ENCODE assay signal across 23 mouse cellular contexts in the genomic region with DNA sequence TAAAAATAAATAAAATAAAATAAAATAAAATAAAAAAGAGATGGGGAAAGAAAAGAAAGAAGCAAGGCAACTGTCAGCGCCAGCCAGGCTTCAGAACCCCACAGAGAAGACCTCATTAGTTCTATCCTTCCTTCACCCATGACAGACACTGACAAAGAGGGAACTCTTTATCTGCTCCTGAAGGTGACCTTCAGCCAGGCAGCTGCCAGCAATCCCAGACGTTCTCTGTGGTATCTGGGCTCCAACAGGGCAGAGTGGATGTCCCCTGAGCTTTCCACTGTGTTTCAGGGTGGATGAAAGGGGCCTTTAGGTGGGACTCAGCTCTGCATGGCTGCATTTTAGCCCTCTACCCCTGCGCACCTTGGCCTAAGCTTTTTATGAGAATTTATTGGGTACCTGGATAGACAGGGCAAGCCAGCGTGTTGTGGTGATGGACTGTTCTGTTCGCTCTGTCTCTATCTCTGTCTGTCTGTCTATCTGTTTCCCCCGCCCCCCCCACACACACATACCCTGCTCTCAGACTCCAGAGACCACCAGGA. TPM values are rescaled to one million over a fixed set of nuclear protein-coding genes. Genes with fewer than 3 reads are reported as not detected.
A peak's percentile ranks its signal among the peaks of the same experiment; 100 is the strongest.
DNase-seq lines count a peak whose midpoint lies in the region; ATAC-seq and TF ChIP-seq lines count a peak whose summit lies in the region.
"Had no signal": no experiment of that assay in that cellular context is flagged by ENCODE, and none has a peak within 500 bp of the region (broad histone marks: within the 10 kb centered on the region; RNA-seq: fewer than 3 reads in every experiment).

No protein-coding gene starts in this region.

- TF ChIP-seq POLR2A in kidney, adult 2 months (IDR thresholded peaks at IDR 0.05; ENCODE audit: low read depth, low read length), result no peak

- H3K9ac ChIP-seq in heart, embryonic 13.5 days, result peak overlapping the region; percentile 69
- H3K9ac ChIP-seq: forebrain, embryonic 15.5 days; kidney, embryonic 15.5 days; liver, postnatal 0 days; midbrain, embryonic 13.5 days; neural tube, embryonic 12.5 days; stomach, embryonic 15.5 days had no signal

- H3K4me2 ChIP-seq in heart, embryonic 13.5 days, result no peak overlapping the region
- H3K4me2 ChIP-seq: forebrain, embryonic 15.5 days; kidney, embryonic 15.5 days; liver, embryonic 11.5 days; midbrain, embryonic 13.5 days; neural tube, embryonic 12.5 days; stomach, embryonic 15.5 days had no signal

- peaks cover 44% of the 10 kb centered on the region for H3K4me1 ChIP-seq in heart, embryonic 13.5 days
- H3K4me1 ChIP-seq in brown adipose tissue, adult 24 weeks (ENCODE audit: control insufficient read depth, insufficient read depth, insufficient read length, low read length), result peaks cover 10% of the 10 kb centered on the region
- H3K4me1 ChIP-seq in embryonic facial prominence, embryonic 10.5 days, result peaks cover 36% of the 10 kb centered on the region
- peaks cover 2% of the 10 kb centered on the region; the same call in 1 of the 2 replicates for H3K4me1 ChIP-seq in kidney, adult 2 months (ENCODE audit: control insufficient read depth, insufficient read depth, low read length)
- H3K4me1 ChIP-seq: forebrain, embryonic 15.5 days; stomach, embryonic 15.5 days had no signal

- DNase-seq in heart, adult 8-10 months (ENCODE audit: low spot score), result no peak
- DNase-seq in embryonic facial prominence, embryonic 10.5 days (ENCODE audit: low spot score), result no peak
- peak; percentile 53 to 66 for DNase-seq in heart, postnatal 10 days
- DNase-seq in kidney, adult 2 months, result no peak
- DNase-seq in adrenal gland, adult 18-20 months (ENCODE audit: low spot score in 2 of 2), result no peak
- DNase-seq in right cerebral cortex, postnatal 25 days, result no peak
- DNase-seq: cerebellum, adult 8-10 months; cerebellum, postnatal 36 days; layer of hippocampus, adult 9-11 months; liver, postnatal 0 days; right cerebral cortex, postnatal 4 days; thymus, postnatal 25 days had no signal

- H3K27me3 ChIP-seq in heart, embryonic 13.5 days (replicated peaks), result no peaks in the 10 kb centered on the region
- H3K27me3 ChIP-seq in embryonic facial prominence, embryonic 10.5 days (replicated peaks; ENCODE audit: low read depth, poor library complexity, severe bottlenecking), result no peaks in the 10 kb centered on the region; the same call in 1 of the 2 replicates
- H3K27me3 ChIP-seq in kidney, adult 2 months (replicated peaks; ENCODE audit: control insufficient read depth, insufficient read depth, low read length), result no peaks in the 10 kb centered on the region
- H3K27me3 ChIP-seq: forebrain, embryonic 15.5 days; kidney, embryonic 15.5 days; midbrain, embryonic 13.5 days; neural tube, embryonic 12.5 days; stomach, embryonic 15.5 days had no signal

- peaks cover 21% of the 10 kb centered on the region for H3K36me3 ChIP-seq in heart, embryonic 13.5 days
- no peaks in the 10 kb centered on the region for H3K36me3 ChIP-seq in embryonic facial prominence, embryonic 10.5 days (replicated peaks)
- H3K36me3 ChIP-seq in kidney, adult 2 months (ENCODE audit: control insufficient read depth, insufficient read depth, low read length), result no peaks in the 10 kb centered on the region
- H3K36me3 ChIP-seq: forebrain, embryonic 15.5 days; kidney, embryonic 15.5 days; midbrain, embryonic 13.5 days; neural tube, embryonic 12.5 days; stomach, embryonic 15.5 days had no signal

- no peak for TF ChIP-seq CTCF in kidney, adult 2 months (conservative IDR thresholded peaks at IDR 0.05; ENCODE audit: insufficient read depth, insufficient read length, low read depth, low read length)

- WGBS in heart, embryonic 13.5 days, result 55% methylated on average over 6 of the region's 6 CpGs
- WGBS in embryonic facial prominence, embryonic 10.5 days, result 68% methylated on average over 6 of the region's 6 CpGs
- WGBS in kidney, adult 2 months, result 95% methylated on average over 6 of the region's 6 CpGs

- peak overlapping the region; percentile 87 for H3K27ac ChIP-seq in heart, embryonic 13.5 days (replicated peaks)
- H3K27ac ChIP-seq in brown adipose tissue, adult 24 weeks (replicated peaks; ENCODE audit: low read depth, low read length), result peak overlapping the region; percentile 15; the same call in 1 of the 2 replicates
- peak overlapping the region; percentile 22 for H3K27ac ChIP-seq in embryonic facial prominence, embryonic 10.5 days (replicated peaks)
- no peak overlapping the region for H3K27ac ChIP-seq in kidney, adult 2 months (ENCODE audit: insufficient read depth, low read depth, low read length)
- H3K27ac ChIP-seq: forebrain, embryonic 15.5 days; kidney, embryonic 15.5 days; midbrain, embryonic 13.5 days; neural tube, embryonic 12.5 days; stomach, embryonic 15.5 days had no signal

- intact Hi-C loops in heart, postnatal 10 days (cut with DNase I), result loop anchor here (10.0 kb wide), 1 partner anchor 317 kb away; no protein-coding TSS in a partner anchor

- H3K9me3 ChIP-seq in heart, embryonic 13.5 days, result no peaks in the 10 kb centered on the region
- H3K9me3 ChIP-seq in embryonic facial prominence, embryonic 10.5 days, result no peaks in the 10 kb centered on the region
- H3K9me3 ChIP-seq: forebrain, embryonic 15.5 days; kidney, embryonic 15.5 days; midbrain, embryonic 13.5 days; neural tube, embryonic 12.5 days; stomach, embryonic 15.5 days had no signal

- ATAC-seq in heart, embryonic 13.5 days (ENCODE audit: extremely low read depth, insufficient number of reproducible peaks, low FRiP score, low TSS enrichment), result peak; percentile 19; the same call in 1 of the 2 replicates
- ATAC-seq: forebrain, embryonic 15.5 days; intestine, postnatal 0 days; liver, postnatal 0 days; lung, postnatal 0 days; midbrain, embryonic 13.5 days had no signal

- no peak overlapping the region for H3K4me3 ChIP-seq in heart, embryonic 13.5 days
- no peak overlapping the region for H3K4me3 ChIP-seq in brown adipose tissue, adult 24 weeks (ENCODE audit: insufficient read depth, low read depth, low read length)
- H3K4me3 ChIP-seq in embryonic facial prominence, embryonic 10.5 days, result no peak overlapping the region
- no peak overlapping the region for H3K4me3 ChIP-seq in kidney, adult 2 months (ENCODE audit: insufficient read depth, low read depth, low read length)
- H3K4me3 ChIP-seq: forebrain, embryonic 15.5 days; kidney, embryonic 15.5 days; midbrain, embryonic 13.5 days; neural tube, embryonic 12.5 days; stomach, embryonic 15.5 days had no signal

RNA-seq across cellular contexts. Expression of gene Sspn, which starts 26.1 kb away (rescaled TPM):
- polyA plus RNA-seq in heart, embryonic 13.5 days (2015; fragmentation: Nextera tagmentation; extraction: Ambion mirVana), result 53.4 and 57.1 TPM in 2 replicates
- 100 to 1,000 TPM; 100 to 117 (median 109) TPM for total RNA-seq in heart, adult 8-10 months (2022)
- 20.9 and 26.7 TPM in 2 replicates for polyA plus RNA-seq in brown adipose tissue, adult 24 weeks (2012; ENCODE audit: insufficient read depth, insufficient read length, missing spikeins)
- 1.9 and 2.9 TPM in 2 replicates for polyA plus RNA-seq in embryonic facial prominence, embryonic 10.5 days (2016; fragmentation: Nextera tagmentation; extraction: Ambion mirVana)
- total RNA-seq in heart, postnatal 10 days (2021), result 100 to 1,000 TPM; 122 to 147 TPM
- 2.4 and 2.9 TPM in 2 replicates for polyA plus RNA-seq in kidney, adult 2 months (2012; rRNA removed)
- total RNA-seq in adrenal gland, adult 18-20 months (2021), result 10 to 100 TPM; 10.2 to 10.5 TPM
- total RNA-seq: MEL had no signal

Comparison
In these comparisons a context has a peak if more than half of its experiments do, and no peak if none do; other contexts are left out.
1. DNase-seq: peak in heart, postnatal 10 days (2 of 2); none in heart, adult 8-10 months (single experiment), embryonic facial prominence, embryonic 10.5 days (single experiment), kidney, adult 2 months (single experiment), adrenal gland, adult 18-20 months (0 of 2) and right cerebral cortex, postnatal 25 days (single experiment).